9 mouse cellular contexts compared by ENCODE assay signal in the genomic region with DNA sequence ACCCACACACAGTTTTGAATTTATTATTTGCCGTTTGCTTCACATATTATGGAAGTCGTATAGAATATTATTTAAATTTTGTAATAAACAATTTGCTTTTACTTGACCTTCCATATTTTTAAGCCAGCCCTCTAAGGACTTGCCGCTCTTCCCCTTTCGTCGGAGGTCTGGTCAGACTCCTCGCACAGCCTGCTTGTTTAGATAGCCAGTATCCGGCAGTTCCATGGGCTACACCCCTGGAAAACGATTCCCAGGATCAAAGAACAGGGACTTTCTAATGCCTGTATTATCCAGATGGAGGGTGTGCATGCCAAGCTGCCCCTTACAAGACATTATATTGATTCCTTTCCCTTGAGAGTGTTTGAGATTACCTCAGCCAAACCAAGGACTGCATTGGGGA.
DNase-seq lines count a peak whose midpoint lies in the region; ATAC-seq and TF ChIP-seq lines count a peak whose summit lies in the region.
"Had no signal": no experiment of that assay in that cellular context is flagged by ENCODE, and none has a peak within 500 bp of the region (broad histone marks: within the 10 kb centered on the region; RNA-seq: fewer than 3 reads in every experiment).

No protein-coding gene starts in this region.

- peaks cover 15% of the 10 kb centered on the region for H3K4me1 ChIP-seq in heart, postnatal 0 days (ENCODE audit: control insufficient read depth, insufficient read depth)
- peaks cover 27% of the 10 kb centered on the region for H3K4me1 ChIP-seq in forebrain, postnatal 0 days (ENCODE audit: insufficient read depth)
- peaks cover 34% of the 10 kb centered on the region for H3K4me1 ChIP-seq in midbrain, embryonic 10.5 days

- H3K4me2 ChIP-seq in heart, postnatal 0 days (ENCODE audit: low read depth, low read length) = peak overlapping the region; percentile 23; the same call in 1 of the 2 replicates
- H3K4me2 ChIP-seq in forebrain, postnatal 0 days (ENCODE audit: low read depth) = no peak overlapping the region

- H3K9ac ChIP-seq in heart, postnatal 0 days (replicated peaks; ENCODE audit: low read depth, low read length) = no peak overlapping the region
- H3K9ac ChIP-seq in forebrain, postnatal 0 days = no peak overlapping the region

- no peak for DNase-seq in heart, postnatal 0 days (ENCODE audit: low spot score)
- no peak for DNase-seq in heart, adult 18-20 months
- no peak for DNase-seq in forebrain, postnatal 0 days
- DNase-seq in midbrain, embryonic 10.5 days (ENCODE audit: low spot score) = no peak
- DNase-seq in embryo, embryonic 9.5 days (ENCODE audit: extremely low spot score) = no peak
- no peak for DNase-seq in cerebellum, adult 9-11 months
- no peak for DNase-seq in cerebellum, postnatal 36 days
- DNase-seq: cerebellum, adult 9-10 months had no signal

- 0 out of 2 replicates have a peak, but pooled peaks have one; percentile 33 for ATAC-seq in heart, postnatal 0 days (ENCODE audit: insufficient read depth, low read depth)
- peak; percentile 16; the same call in 1 of the 2 replicates for ATAC-seq in common myeloid progenitor, adult 5-6 weeks (replicated peaks; ENCODE audit: low read depth, poor library complexity, severe bottlenecking)
- ATAC-seq in forebrain, postnatal 0 days = no peak

- no peak for TF ChIP-seq EP300 in heart, postnatal 0 days (IDR thresholded peaks at IDR 0.05; ENCODE audit: low read depth)

- no peak for TF ChIP-seq CTCF in heart, postnatal 0 days (IDR thresholded peaks at IDR 0.05; ENCODE audit: low read depth)
- no peak for TF ChIP-seq CTCF in forebrain, postnatal 0 days (IDR thresholded peaks at IDR 0.05; ENCODE audit: low read depth)

- no peak overlapping the region for H3K4me3 ChIP-seq in heart, postnatal 0 days (ENCODE audit: low read depth, low read length)
- no peak overlapping the region for H3K4me3 ChIP-seq in forebrain, postnatal 0 days (ENCODE audit: low read depth, low read length)
- H3K4me3 ChIP-seq in midbrain, embryonic 10.5 days = no peak overlapping the region

- no peaks in the 10 kb centered on the region for H3K36me3 ChIP-seq in heart, postnatal 0 days (replicated peaks; ENCODE audit: control insufficient read depth, insufficient read depth, low read length)
- no peaks in the 10 kb centered on the region for H3K36me3 ChIP-seq in forebrain, postnatal 0 days (ENCODE audit: insufficient read depth)
- no peaks in the 10 kb centered on the region for H3K36me3 ChIP-seq in midbrain, embryonic 10.5 days

- H3K27me3 ChIP-seq in heart, postnatal 0 days (ENCODE audit: control insufficient read depth, insufficient read depth, low read length) = no peaks in the 10 kb centered on the region
- H3K27me3 ChIP-seq in forebrain, postnatal 0 days (ENCODE audit: insufficient read depth, low read length) = no peaks in the 10 kb centered on the region
- no peaks in the 10 kb centered on the region for H3K27me3 ChIP-seq in midbrain, embryonic 10.5 days (ENCODE audit: low read depth, poor library complexity, severe bottlenecking)

- WGBS in heart, postnatal 0 days = 42% methylated on average over 8 of the region's 8 CpGs
- WGBS in forebrain, postnatal 0 days = 66% methylated on average over 8 of the region's 8 CpGs
- 73% methylated on average over 8 of the region's 8 CpGs for WGBS in midbrain, embryonic 10.5 days

- no peaks in the 10 kb centered on the region for H3K9me3 ChIP-seq in heart, postnatal 0 days (replicated peaks; ENCODE audit: control insufficient read depth, low read length)
- no peaks in the 10 kb centered on the region for H3K9me3 ChIP-seq in forebrain, postnatal 0 days (ENCODE audit: low read length)
- H3K9me3 ChIP-seq in midbrain, embryonic 10.5 days (replicated peaks) = no peaks in the 10 kb centered on the region

- H3K27ac ChIP-seq in heart, postnatal 0 days (ENCODE audit: low read depth) = peak overlapping the region; percentile 73
- H3K27ac ChIP-seq in forebrain, postnatal 0 days (ENCODE audit: low read depth, low read length) = 0 out of 2 replicates have a peak overlapping the region, but pooled peaks have one; percentile 9
- peak overlapping the region; percentile 69 for H3K27ac ChIP-seq in midbrain, embryonic 10.5 days (replicated peaks)

Comparison
In these comparisons a context has a peak if more than half of its experiments do, and no peak if none do; other contexts are left out.
1. H3K27ac ChIP-seq: peak in every context shown above with its lines; median percentile 73 in heart, postnatal 0 days; 69 in midbrain, embryonic 10.5 days; 9 in forebrain, postnatal 0 days.